Mouse (Mus musculus): Measurements from ENCODE around the gene Pdrg1. TPM values are rescaled to one million over a fixed set of nuclear protein-coding genes. Genes with fewer than 3 reads are reported as not detected.

Gene Pdrg1
- polyA plus RNA-seq, 1 experiment from 2014 or later = 259 TPM

- ATAC-seq = no peak
- 89% methylated on average over 15 of the region's 15 CpGs for WGBS
Observed at GRCm38 (mm10) chr2:153002492-153003248, 12.6 kb downstream of the Pdrg1 start.

GRCm38 (mm10) chr2:152997046-152997445 is 18.2 kb downstream of the Pdrg1 start:
- no peak for ATAC-seq
- Histone ChIP-seq H3K4me3 (ENCODE audit: low read depth, low read length) (no peak overlapping the region), H3K27me3 (ENCODE audit: control insufficient read depth, insufficient read depth, low read depth, low read length) (no peaks in the 10 kb centered on the region; the same call in 1 of the 2 replicates), H3K9me3 (replicated peaks; ENCODE audit: control insufficient read depth, low read length, poor library complexity, severe bottlenecking) (no peaks in the 10 kb centered on the region), H3K9ac (ENCODE audit: low read depth, low read length) (no peak overlapping the region), H3K36me3 (ENCODE audit: control insufficient read depth, insufficient read depth, low read length) (no peaks in the 10 kb centered on the region), H3K4me2 (ENCODE audit: low read length) (no peak overlapping the region), H3K4me1 (ENCODE audit: control insufficient read depth, insufficient read depth, low read length) (no peaks in the 10 kb centered on the region), H3K27ac (ENCODE audit: low read length) (no peak overlapping the region)
- WGBS = 90% methylated on average over 4 of the region's 4 CpGs

More at GRCm38 (mm10) chr2:153002492-153003248, 12.6 kb downstream of the Pdrg1 start:
- no peak overlapping the region for H3K27ac ChIP-seq (ENCODE audit: low read length)
- H3K27me3 ChIP-seq (ENCODE audit: control insufficient read depth, insufficient read depth, low read depth, low read length) = no peaks in the 10 kb centered on the region; the same call in 1 of the 2 replicates
- peaks cover 2% of the 10 kb centered on the region; the same call in 1 of the 2 replicates for H3K36me3 ChIP-seq (ENCODE audit: control insufficient read depth, insufficient read depth, low read length)
- H3K4me1 ChIP-seq (ENCODE audit: control insufficient read depth, insufficient read depth, low read length) = no peaks in the 10 kb centered on the region
- no peaks in the 10 kb centered on the region for H3K9me3 ChIP-seq (replicated peaks; ENCODE audit: control insufficient read depth, low read length, poor library complexity, severe bottlenecking)
- no peak overlapping the region for H3K4me3 ChIP-seq (ENCODE audit: low read depth, low read length)
- no peak overlapping the region for H3K4me2 ChIP-seq (ENCODE audit: low read length)
- H3K9ac ChIP-seq (ENCODE audit: low read depth, low read length) = no peak overlapping the region

GRCm38 (mm10) chr2:152991529-152991928 is 23.7 kb downstream of the Pdrg1 start:
- Histone ChIP-seq H3K27me3 (ENCODE audit: control insufficient read depth, insufficient read depth, low read depth, low read length) (no peaks in the 10 kb centered on the region), H3K36me3 (ENCODE audit: control insufficient read depth, insufficient read depth, low read length) (no peaks in the 10 kb centered on the region), H3K9ac (ENCODE audit: low read depth, low read length) (no peak overlapping the region), H3K9me3 (replicated peaks; ENCODE audit: control insufficient read depth, low read length, poor library complexity, severe bottlenecking) (no peaks in the 10 kb centered on the region), H3K27ac (ENCODE audit: low read length) (no peak overlapping the region), H3K4me3 (ENCODE audit: low read depth, low read length) (no peak overlapping the region), H3K4me1 (ENCODE audit: control insufficient read depth, insufficient read depth, low read length) (no peaks in the 10 kb centered on the region), H3K4me2 (ENCODE audit: low read length) (no peak overlapping the region)
- no peak for ATAC-seq
- WGBS = 89% methylated on average over 9 of the region's 9 CpGs

- H3K4me1 ChIP-seq (ENCODE audit: control insufficient read depth, insufficient read depth, low read length) = no peaks in the 10 kb centered on the region
- H3K36me3 ChIP-seq (ENCODE audit: control insufficient read depth, insufficient read depth, low read length) = no peaks in the 10 kb centered on the region
- no peak for ATAC-seq
- no peaks in the 10 kb centered on the region for H3K27me3 ChIP-seq (ENCODE audit: control insufficient read depth, insufficient read depth, low read depth, low read length)
- H3K9me3 ChIP-seq (replicated peaks; ENCODE audit: control insufficient read depth, low read length, poor library complexity, severe bottlenecking) = no peaks in the 10 kb centered on the region
- H3K4me3 ChIP-seq (ENCODE audit: low read depth, low read length) = no peak overlapping the region
- H3K4me2 ChIP-seq (ENCODE audit: low read length) = no peak overlapping the region
- no peak overlapping the region for H3K27ac ChIP-seq (ENCODE audit: low read length)
- 9% methylated on average over 1 of the region's 1 CpGs for WGBS
- H3K9ac ChIP-seq (ENCODE audit: low read depth, low read length) = no peak overlapping the region
Observed at GRCm38 (mm10) chr2:152985582-152985981, 29.6 kb downstream of the Pdrg1 start.

- no peak overlapping the region for H3K27ac ChIP-seq (ENCODE audit: low read length)
- 43% methylated on average over 3 of the region's 3 CpGs for WGBS
- no peak for ATAC-seq
- no peaks in the 10 kb centered on the region for H3K36me3 ChIP-seq (ENCODE audit: control insufficient read depth, insufficient read depth, low read length)
- H3K9me3 ChIP-seq (replicated peaks; ENCODE audit: control insufficient read depth, low read length, poor library complexity, severe bottlenecking) = no peaks in the 10 kb centered on the region
- no peak overlapping the region for H3K4me3 ChIP-seq (ENCODE audit: low read depth, low read length)
- H3K9ac ChIP-seq (ENCODE audit: low read depth, low read length) = no peak overlapping the region
- no peaks in the 10 kb centered on the region for H3K4me1 ChIP-seq (ENCODE audit: control insufficient read depth, insufficient read depth, low read length)
- H3K27me3 ChIP-seq (ENCODE audit: control insufficient read depth, insufficient read depth, low read depth, low read length) = no peaks in the 10 kb centered on the region
- no peak overlapping the region for H3K4me2 ChIP-seq (ENCODE audit: low read length)
Observed at GRCm38 (mm10) chr2:152976991-152977390, 38.2 kb downstream of the Pdrg1 start.

- no peaks in the 10 kb centered on the region for H3K27me3 ChIP-seq (ENCODE audit: control insufficient read depth, insufficient read depth, low read depth, low read length)
- no peak overlapping the region for H3K4me2 ChIP-seq (ENCODE audit: low read length)
- H3K27ac ChIP-seq (ENCODE audit: low read length) = no peak overlapping the region
- 76% methylated on average over 4 of the region's 4 CpGs for WGBS
- no peaks in the 10 kb centered on the region; the same call in 1 of the 2 replicates for H3K4me1 ChIP-seq (ENCODE audit: control insufficient read depth, insufficient read depth, low read length)
- ATAC-seq = no peak
- H3K9me3 ChIP-seq (replicated peaks; ENCODE audit: control insufficient read depth, low read length, poor library complexity, severe bottlenecking) = no peaks in the 10 kb centered on the region
- H3K36me3 ChIP-seq (ENCODE audit: control insufficient read depth, insufficient read depth, low read length) = no peaks in the 10 kb centered on the region
- H3K4me3 ChIP-seq (ENCODE audit: low read depth, low read length) = no peak overlapping the region
- H3K9ac ChIP-seq (ENCODE audit: low read depth, low read length) = no peak overlapping the region
Observed at GRCm38 (mm10) chr2:152965555-152965954, 49.7 kb downstream of the Pdrg1 start.

- ATAC-seq = peak; percentile 92
- H3K4me1 ChIP-seq (ENCODE audit: control insufficient read depth, insufficient read depth, low read length) = no peaks in the 10 kb centered on the region; the same call in 1 of the 2 replicates
- peak within 1 kb of the TSS; percentile 46 for H3K4me3 ChIP-seq (ENCODE audit: low read depth, low read length)
- no peaks in the 10 kb centered on the region for H3K36me3 ChIP-seq (ENCODE audit: control insufficient read depth, insufficient read depth, low read length)
- peak within 1 kb of the TSS; percentile 82 for H3K4me2 ChIP-seq (ENCODE audit: low read length)
- no peaks in the 10 kb centered on the region; the same call in 1 of the 2 replicates for H3K27me3 ChIP-seq (ENCODE audit: control insufficient read depth, insufficient read depth, low read depth, low read length)
- 1% methylated on average over 34 of the region's 34 CpGs for WGBS
- H3K9ac ChIP-seq (ENCODE audit: low read depth, low read length) = no peak within 1 kb of the TSS
- no peak within 1 kb of the TSS for H3K27ac ChIP-seq (ENCODE audit: low read length)
- H3K9me3 ChIP-seq (replicated peaks; ENCODE audit: control insufficient read depth, low read length, poor library complexity, severe bottlenecking) = no peaks in the 10 kb centered on the region
Observed at GRCm38 (mm10) chr2:152962091-152962793, 53.0 kb downstream of the Pdrg1 start, which contains the start of gene Ttll9. Gene Ttll9, plus strand, starts transcription at chr2:152962485.

All from midbrain, embryonic 16.5 days (tissue).